Mouse (Mus musculus): ENCODE measurements around the gene Col5a3.
A peak's percentile ranks its signal among the peaks of the same experiment; 100 is the strongest.

The Col5a3 gene

GRCm38 (mm10) chr9:20805706-20806105 lies 9.2 kb downstream of the Col5a3 start:
- ATAC-seq (ENCODE audit: low TSS enrichment) = no peak

GRCm38 (mm10) chr9:20805159-20805495 lies 9.7 kb downstream of the Col5a3 start:
- no peak for ATAC-seq (ENCODE audit: low TSS enrichment)

- peak; percentile 88 for ATAC-seq (ENCODE audit: low TSS enrichment)
These were observed 10.4 kb downstream of the Col5a3 start for GRCm38 (mm10) chr9:20804266-20805158.

GRCm38 (mm10) chr9:20794108-20794806 lies 20.6 kb downstream of the Col5a3 start:
- ATAC-seq (ENCODE audit: low TSS enrichment) = peak; percentile 86

- ATAC-seq (ENCODE audit: low TSS enrichment) = no peak
These were observed 24.5 kb downstream of the Col5a3 start for GRCm38 (mm10) chr9:20790345-20790744.

GRCm38 (mm10) chr9:20789651-20790050 lies 25.2 kb downstream of the Col5a3 start:
- ATAC-seq (ENCODE audit: low TSS enrichment) = no peak

- ATAC-seq (ENCODE audit: low TSS enrichment) = no peak
These were observed 26.9 kb downstream of the Col5a3 start for GRCm38 (mm10) chr9:20787992-20788391.

GRCm38 (mm10) chr9:20785055-20785454 lies 29.8 kb downstream of the Col5a3 start:
- no peak for ATAC-seq (ENCODE audit: low TSS enrichment)

- ATAC-seq (ENCODE audit: low TSS enrichment) = no peak
These were observed 33.6 kb downstream of the Col5a3 start for GRCm38 (mm10) chr9:20781286-20781685.

- ATAC-seq (ENCODE audit: low TSS enrichment) = no peak
These were observed 49.6 kb downstream of the Col5a3 start for GRCm38 (mm10) chr9:20765274-20765673.

- ATAC-seq (ENCODE audit: low TSS enrichment) = no peak
These were observed 51.8 kb downstream of the Col5a3 start for GRCm38 (mm10) chr9:20763099-20763498.

- ATAC-seq (ENCODE audit: low TSS enrichment) = no peak
These were observed 52.5 kb downstream of the Col5a3 start for GRCm38 (mm10) chr9:20762197-20762961.

- no peak for ATAC-seq (ENCODE audit: low TSS enrichment)
These were observed 53.5 kb downstream of the Col5a3 start for GRCm38 (mm10) chr9:20761388-20761787.

- no peak; the same call in 1 of the 2 replicates for ATAC-seq (ENCODE audit: low TSS enrichment)
These were observed 54.1 kb downstream of the Col5a3 start for GRCm38 (mm10) chr9:20760813-20761212.

GRCm38 (mm10) chr9:20758896-20759295 lies 56.0 kb downstream of the Col5a3 start:
- ATAC-seq (ENCODE audit: low TSS enrichment) = no peak

GRCm38 (mm10) chr9:20758243-20758642 lies 56.6 kb downstream of the Col5a3 start:
- ATAC-seq (ENCODE audit: low TSS enrichment) = no peak

GRCm38 (mm10) chr9:20757087-20757955 lies 57.5 kb downstream of the Col5a3 start:
- ATAC-seq (ENCODE audit: low TSS enrichment) = peak; percentile 77

GRCm38 (mm10) chr9:20756081-20756700 lies 58.7 kb downstream of the Col5a3 start:
- no peak for ATAC-seq (ENCODE audit: low TSS enrichment)

- ATAC-seq (ENCODE audit: low TSS enrichment) = no peak
These were observed 60.5 kb downstream of the Col5a3 start for GRCm38 (mm10) chr9:20754335-20754734.

- peak; percentile 82 for ATAC-seq (ENCODE audit: low TSS enrichment)
These were observed 63.3 kb downstream of the Col5a3 start for GRCm38 (mm10) chr9:20751477-20752029.

GRCm38 (mm10) chr9:20749213-20749612 lies 65.7 kb downstream of the Col5a3 start:
- no peak for ATAC-seq (ENCODE audit: low TSS enrichment)
